Mouse (Mus musculus): ENCODE results near the gene Gm6588. TPM values are rescaled to one million over a fixed set of nuclear protein-coding genes. Genes with fewer than 3 reads are reported as not detected.

Gene Gm6588
- polyA plus RNA-seq, 1 experiment, result not detected

- Histone ChIP-seq H3K4me3 (replicated peaks; ENCODE audit: control insufficient read depth, low read depth, low read length) (no peak overlapping the region), H3K4me1 (ENCODE audit: control insufficient read depth, insufficient read depth, low read length) (no peaks in the 10 kb centered on the region), H3K27ac (ENCODE audit: control insufficient read depth, insufficient read depth, low read depth, low read length, poor library complexity) (no peak overlapping the region)
- WGBS, result 60% methylated on average over 4 of the region's 4 CpGs
- TF ChIP-seq POLR2A (IDR thresholded peaks at IDR 0.05; ENCODE audit: borderline replicate concordance, control insufficient read depth, low read depth, low read length) (no peak), CTCF (IDR thresholded peaks at IDR 0.05; ENCODE audit: control insufficient read depth, insufficient read depth, low read length) (no peak)
These were observed 31.2 kb upstream of the Gm6588 start for GRCm38 (mm10) chr5:112418023-112418422.

GRCm38 (mm10) chr5:112419535-112419934 is 29.7 kb upstream of the Gm6588 start:
- TF ChIP-seq POLR2A (IDR thresholded peaks at IDR 0.05; ENCODE audit: borderline replicate concordance, control insufficient read depth, low read depth, low read length), result no peak
- TF ChIP-seq CTCF (IDR thresholded peaks at IDR 0.05; ENCODE audit: control insufficient read depth, insufficient read depth, low read length), result no peak
- H3K4me1 ChIP-seq (ENCODE audit: control insufficient read depth, insufficient read depth, low read length), result no peaks in the 10 kb centered on the region
- 44% methylated on average over 12 of the region's 12 CpGs for WGBS
- no peak overlapping the region for H3K4me3 ChIP-seq (replicated peaks; ENCODE audit: control insufficient read depth, low read depth, low read length)
- no peak overlapping the region for H3K27ac ChIP-seq (ENCODE audit: control insufficient read depth, insufficient read depth, low read depth, low read length, poor library complexity)

GRCm38 (mm10) chr5:112426635-112427034 is 22.6 kb upstream of the Gm6588 start:
- WGBS, result 38% methylated on average over 7 of the region's 7 CpGs
- H3K4me3 ChIP-seq (replicated peaks; ENCODE audit: control insufficient read depth, low read depth, low read length), result no peak overlapping the region
- no peak overlapping the region for H3K27ac ChIP-seq (ENCODE audit: control insufficient read depth, insufficient read depth, low read depth, low read length, poor library complexity)
- H3K4me1 ChIP-seq (ENCODE audit: control insufficient read depth, insufficient read depth, low read length), result no peaks in the 10 kb centered on the region; the same call in 1 of the 2 replicates
- no peak for TF ChIP-seq POLR2A (IDR thresholded peaks at IDR 0.05; ENCODE audit: borderline replicate concordance, control insufficient read depth, low read depth, low read length)
- no peak for TF ChIP-seq CTCF (IDR thresholded peaks at IDR 0.05; ENCODE audit: control insufficient read depth, insufficient read depth, low read length)

GRCm38 (mm10) chr5:112427283-112427682 is 21.9 kb upstream of the Gm6588 start:
- WGBS, result 50% methylated on average over 2 of the region's 2 CpGs
- H3K27ac ChIP-seq (ENCODE audit: control insufficient read depth, insufficient read depth, low read depth, low read length, poor library complexity), result no peak overlapping the region
- H3K4me3 ChIP-seq (replicated peaks; ENCODE audit: control insufficient read depth, low read depth, low read length), result no peak overlapping the region
- no peaks in the 10 kb centered on the region; the same call in 1 of the 2 replicates for H3K4me1 ChIP-seq (ENCODE audit: control insufficient read depth, insufficient read depth, low read length)
- peak; percentile 75 for TF ChIP-seq CTCF (IDR thresholded peaks at IDR 0.05; ENCODE audit: control insufficient read depth, insufficient read depth, low read length)
- TF ChIP-seq POLR2A (IDR thresholded peaks at IDR 0.05; ENCODE audit: borderline replicate concordance, control insufficient read depth, low read depth, low read length), result no peak

- TF ChIP-seq CTCF (IDR thresholded peaks at IDR 0.05; ENCODE audit: control insufficient read depth, insufficient read depth, low read length), result peak; percentile 56; the same call in 1 of the 2 replicates
- TF ChIP-seq POLR2A (IDR thresholded peaks at IDR 0.05; ENCODE audit: borderline replicate concordance, control insufficient read depth, low read depth, low read length), result no peak
- 14% methylated on average over 19 of the region's 19 CpGs for WGBS
- no peak overlapping the region for H3K4me3 ChIP-seq (replicated peaks; ENCODE audit: control insufficient read depth, low read depth, low read length)
- H3K27ac ChIP-seq (ENCODE audit: control insufficient read depth, insufficient read depth, low read depth, low read length, poor library complexity), result no peak overlapping the region
- H3K4me1 ChIP-seq (ENCODE audit: control insufficient read depth, insufficient read depth, low read length), result no peaks in the 10 kb centered on the region; the same call in 1 of the 2 replicates
These were observed 20.3 kb upstream of the Gm6588 start for GRCm38 (mm10) chr5:112428944-112429343.

GRCm38 (mm10) chr5:112431120-112431775 is 18.0 kb upstream of the Gm6588 start:
- TF ChIP-seq CTCF (IDR thresholded peaks at IDR 0.05; ENCODE audit: control insufficient read depth, insufficient read depth, low read length), result no peak
- no peak for TF ChIP-seq POLR2A (IDR thresholded peaks at IDR 0.05; ENCODE audit: borderline replicate concordance, control insufficient read depth, low read depth, low read length)
- WGBS, result 9% methylated on average over 14 of the region's 14 CpGs
- no peaks in the 10 kb centered on the region; the same call in 1 of the 2 replicates for H3K4me1 ChIP-seq (ENCODE audit: control insufficient read depth, insufficient read depth, low read length)
- no peak overlapping the region for H3K27ac ChIP-seq (ENCODE audit: control insufficient read depth, insufficient read depth, low read depth, low read length, poor library complexity)
- H3K4me3 ChIP-seq (replicated peaks; ENCODE audit: control insufficient read depth, low read depth, low read length), result no peak overlapping the region

- H3K27ac ChIP-seq (ENCODE audit: control insufficient read depth, insufficient read depth, low read depth, low read length, poor library complexity), result no peak overlapping the region
- no peaks in the 10 kb centered on the region for H3K4me1 ChIP-seq (ENCODE audit: control insufficient read depth, insufficient read depth, low read length)
- WGBS, result 77% methylated on average over 5 of the region's 5 CpGs
- no peak overlapping the region for H3K4me3 ChIP-seq (replicated peaks; ENCODE audit: control insufficient read depth, low read depth, low read length)
- TF ChIP-seq POLR2A (IDR thresholded peaks at IDR 0.05; ENCODE audit: borderline replicate concordance, control insufficient read depth, low read depth, low read length), result no peak
- TF ChIP-seq CTCF (IDR thresholded peaks at IDR 0.05; ENCODE audit: control insufficient read depth, insufficient read depth, low read length), result no peak
These were observed 17.2 kb upstream of the Gm6588 start for GRCm38 (mm10) chr5:112432033-112432432.

- TF ChIP-seq CTCF (IDR thresholded peaks at IDR 0.05; ENCODE audit: control insufficient read depth, insufficient read depth, low read length), result peak; percentile 78
- no peak for TF ChIP-seq POLR2A (IDR thresholded peaks at IDR 0.05; ENCODE audit: borderline replicate concordance, control insufficient read depth, low read depth, low read length)
- WGBS, result under 1% methylated on average over 8 of the region's 8 CpGs
- H3K4me1 ChIP-seq (ENCODE audit: control insufficient read depth, insufficient read depth, low read length), result no peaks in the 10 kb centered on the region
- H3K27ac ChIP-seq (ENCODE audit: control insufficient read depth, insufficient read depth, low read depth, low read length, poor library complexity), result no peak overlapping the region
- no peak overlapping the region for H3K4me3 ChIP-seq (replicated peaks; ENCODE audit: control insufficient read depth, low read depth, low read length)
These were observed 16.2 kb upstream of the Gm6588 start for GRCm38 (mm10) chr5:112433004-112433403.

All from bone marrow, adult 2 months (tissue).